Mouse (Mus musculus) frontal cortex, postnatal 14 days (tissue): Measurements from ENCODE around the gene Vgf.
A peak's percentile ranks its signal among the peaks of the same experiment; 100 is the strongest.

Source experiments
- DNase-seq, 2 experiments: peaks; one replicate each; pipeline ENCODE4 v3.0.0; 2022; ENCODE audit warnings: low spot score in 2 of 2

Vgf gene

DNA sequence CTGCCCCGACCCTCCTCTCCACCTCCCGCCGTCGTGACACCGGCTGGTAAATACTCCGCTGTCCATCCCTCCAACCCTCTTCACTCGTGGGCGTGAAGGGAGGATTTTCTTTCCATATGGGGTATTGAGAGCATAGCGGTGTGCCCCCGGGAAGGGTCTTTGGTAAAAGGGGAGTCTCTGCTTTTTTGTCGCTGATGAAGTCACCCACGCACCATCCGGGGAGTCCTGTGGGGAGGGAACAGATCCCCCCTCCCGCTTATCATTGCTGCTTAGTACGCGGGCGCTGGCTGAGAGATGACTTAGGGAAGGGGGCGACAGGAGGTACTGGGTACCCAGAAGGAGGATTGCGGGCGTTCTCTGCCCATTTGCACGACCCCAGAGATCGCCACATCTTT lies 4.2 kb downstream of the Vgf start:
- no peak for DNase-seq

DNA sequence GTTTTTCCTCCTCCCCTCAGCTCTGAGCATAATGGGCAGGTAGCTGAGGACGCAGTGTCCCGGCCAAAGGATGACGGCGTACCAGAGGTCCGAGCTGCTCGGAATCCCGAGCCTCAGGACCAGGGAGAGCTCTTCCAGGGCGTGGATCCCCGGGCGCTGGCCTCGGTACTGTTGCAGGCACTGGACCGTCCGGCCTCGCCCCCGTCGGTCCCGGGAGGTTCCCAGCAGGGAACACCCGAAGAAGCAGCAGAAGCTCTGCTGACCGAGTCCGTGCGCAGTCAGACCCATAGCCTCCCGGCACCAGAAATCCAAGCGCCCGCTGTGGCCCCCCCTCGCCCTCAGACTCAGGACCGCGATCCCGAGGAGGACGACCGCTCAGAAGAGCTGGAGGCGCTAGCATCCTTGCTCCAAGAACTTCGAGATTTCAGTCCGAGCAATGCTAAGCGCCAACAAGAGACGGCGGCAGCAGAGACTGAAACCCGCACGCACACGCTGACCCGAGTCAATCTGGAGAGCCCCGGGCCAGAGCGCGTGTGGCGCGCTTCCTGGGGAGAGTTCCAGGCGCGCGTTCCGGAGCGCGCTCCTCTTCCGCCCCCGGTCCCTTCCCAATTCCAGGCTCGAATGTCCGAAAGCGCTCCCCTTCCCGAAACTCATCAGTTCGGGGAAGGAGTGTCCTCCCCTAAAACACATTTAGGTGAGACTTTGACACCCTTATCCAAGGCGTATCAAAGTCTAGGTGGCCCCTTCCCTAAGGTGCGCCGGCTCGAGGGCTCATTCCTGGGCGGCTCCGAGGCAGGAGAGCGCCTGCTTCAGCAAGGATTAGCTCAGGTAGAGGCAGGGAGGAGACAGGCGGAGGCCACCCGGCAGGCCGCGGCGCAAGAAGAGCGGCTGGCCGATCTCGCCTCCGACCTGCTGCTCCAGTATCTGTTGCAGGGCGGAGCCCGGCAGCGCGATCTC lies 5.2 kb downstream of the Vgf start:
- peak in 1 of 2 experiments; percentile 25 for DNase-seq

DNA sequence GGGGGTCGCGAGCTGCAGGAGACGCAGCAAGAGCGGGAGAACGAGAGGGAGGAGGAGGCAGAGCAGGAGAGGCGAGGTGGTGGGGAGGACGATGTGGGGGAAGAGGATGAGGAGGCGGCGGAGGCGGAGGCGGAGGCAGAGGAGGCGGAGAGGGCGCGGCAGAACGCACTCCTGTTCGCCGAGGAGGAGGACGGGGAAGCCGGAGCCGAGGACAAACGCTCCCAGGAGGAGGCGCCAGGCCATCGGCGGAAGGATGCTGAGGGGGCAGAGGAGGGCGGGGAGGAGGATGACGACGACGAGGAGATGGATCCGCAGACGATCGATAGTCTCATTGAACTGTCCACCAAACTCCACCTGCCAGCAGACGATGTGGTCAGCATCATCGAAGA lies 5.8 kb downstream of the Vgf start:
- DNase-seq, result peak; percentile 43 to 47

DNA sequence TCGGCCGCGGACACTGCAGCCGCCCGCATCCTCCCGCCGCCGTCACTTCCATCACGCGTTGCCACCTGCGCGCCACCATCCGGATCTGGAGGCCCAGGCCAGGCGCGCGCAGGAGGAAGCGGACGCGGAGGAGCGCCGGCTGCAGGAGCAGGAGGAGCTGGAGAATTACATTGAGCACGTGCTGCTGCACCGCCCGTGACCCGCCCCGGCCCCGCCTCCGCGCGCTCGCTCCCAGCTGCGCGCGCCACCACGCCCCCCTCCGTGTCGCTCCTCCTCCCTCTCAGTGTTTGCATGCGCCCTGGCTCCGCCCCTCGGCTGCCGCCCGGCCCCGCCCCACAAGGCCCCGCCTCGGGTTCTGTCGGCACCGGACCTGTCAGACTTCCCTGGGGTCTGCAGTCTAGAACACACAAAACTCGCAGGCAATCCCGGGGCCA lies 6.5 kb downstream of the Vgf start:
- peak; percentile 71 to 80 for DNase-seq

DNA sequence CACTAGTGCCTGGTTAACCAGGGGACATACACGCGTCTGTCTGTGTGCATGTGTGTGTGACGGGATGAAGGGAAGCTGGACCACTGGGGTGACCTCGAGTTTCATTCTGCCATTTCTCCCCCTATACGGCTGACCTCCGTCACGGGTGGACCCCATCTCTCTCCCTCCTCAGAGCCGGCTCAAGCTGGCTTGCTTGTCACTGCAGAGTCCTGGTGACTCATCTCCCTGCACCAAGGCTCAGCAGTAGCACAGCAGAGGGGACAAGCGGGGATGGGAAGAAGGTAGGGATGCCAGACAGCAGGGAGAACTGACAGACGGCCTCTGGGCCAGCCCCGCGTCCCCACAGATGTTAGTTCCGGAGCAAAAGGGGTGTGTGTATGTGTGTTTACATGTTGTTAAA lies 10.0 kb downstream of the Vgf start:
- DNase-seq, result no peak

DNA sequence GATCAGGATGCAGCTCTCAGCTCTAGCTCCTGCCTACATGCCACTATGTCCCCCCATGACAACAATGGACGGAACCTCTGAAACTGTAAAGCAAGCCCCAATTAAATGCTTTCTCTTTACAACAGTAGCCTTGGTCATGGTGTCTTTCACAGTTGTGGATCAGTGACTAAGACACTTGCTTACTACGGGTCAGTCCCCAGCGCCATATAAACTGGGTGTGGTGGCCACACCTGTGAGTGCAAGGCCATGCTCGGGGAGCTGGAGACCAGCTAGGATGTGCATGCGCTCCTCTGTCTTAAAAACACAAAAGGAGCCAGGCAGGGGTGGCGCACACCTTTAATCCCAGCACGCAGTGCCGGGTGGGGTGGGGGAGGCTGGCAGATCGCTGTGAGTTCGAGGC lies 13.3 kb downstream of the Vgf start:
- DNase-seq, result no peak

DNA sequence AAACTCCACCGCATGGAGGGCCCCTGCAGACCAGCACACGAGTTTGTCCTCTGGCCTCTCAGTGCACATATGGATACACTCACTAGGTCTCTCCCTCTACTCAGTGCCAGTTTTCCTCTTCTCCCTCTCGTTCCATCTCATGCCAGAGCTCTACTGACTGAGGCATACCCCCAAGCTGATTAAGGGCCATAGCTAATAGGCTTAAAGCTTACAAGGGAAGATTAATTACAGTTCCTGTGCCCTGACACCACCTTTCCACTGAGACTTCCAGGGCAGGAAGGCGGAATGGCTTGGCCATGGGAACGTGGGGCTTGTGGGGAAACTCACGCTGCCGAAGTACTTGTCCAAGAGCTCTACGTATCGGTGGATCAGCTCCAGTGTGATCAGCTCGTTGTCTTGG lies 15.2 kb downstream of the Vgf start:
- DNase-seq, result no peak

DNA sequence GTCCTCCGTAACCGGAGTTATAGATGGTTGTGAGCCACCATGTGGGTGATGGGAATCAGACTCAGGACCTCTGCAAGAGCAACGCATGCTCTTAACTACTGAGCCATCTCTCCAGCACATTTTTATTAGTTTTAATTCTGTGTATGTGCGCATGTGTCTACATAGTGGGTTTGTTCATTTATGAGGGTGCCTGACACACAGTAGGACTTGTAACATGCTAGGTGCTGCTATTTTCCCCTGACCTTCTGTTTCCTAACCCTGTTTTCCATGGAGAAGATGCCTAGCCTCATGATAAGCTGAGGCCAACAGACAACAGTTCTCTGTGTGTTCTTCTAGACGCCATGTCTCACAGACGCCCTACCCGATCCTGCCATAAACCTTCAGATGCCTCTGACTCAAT lies 17.8 kb downstream of the Vgf start:
- DNase-seq, result no peak

DNA sequence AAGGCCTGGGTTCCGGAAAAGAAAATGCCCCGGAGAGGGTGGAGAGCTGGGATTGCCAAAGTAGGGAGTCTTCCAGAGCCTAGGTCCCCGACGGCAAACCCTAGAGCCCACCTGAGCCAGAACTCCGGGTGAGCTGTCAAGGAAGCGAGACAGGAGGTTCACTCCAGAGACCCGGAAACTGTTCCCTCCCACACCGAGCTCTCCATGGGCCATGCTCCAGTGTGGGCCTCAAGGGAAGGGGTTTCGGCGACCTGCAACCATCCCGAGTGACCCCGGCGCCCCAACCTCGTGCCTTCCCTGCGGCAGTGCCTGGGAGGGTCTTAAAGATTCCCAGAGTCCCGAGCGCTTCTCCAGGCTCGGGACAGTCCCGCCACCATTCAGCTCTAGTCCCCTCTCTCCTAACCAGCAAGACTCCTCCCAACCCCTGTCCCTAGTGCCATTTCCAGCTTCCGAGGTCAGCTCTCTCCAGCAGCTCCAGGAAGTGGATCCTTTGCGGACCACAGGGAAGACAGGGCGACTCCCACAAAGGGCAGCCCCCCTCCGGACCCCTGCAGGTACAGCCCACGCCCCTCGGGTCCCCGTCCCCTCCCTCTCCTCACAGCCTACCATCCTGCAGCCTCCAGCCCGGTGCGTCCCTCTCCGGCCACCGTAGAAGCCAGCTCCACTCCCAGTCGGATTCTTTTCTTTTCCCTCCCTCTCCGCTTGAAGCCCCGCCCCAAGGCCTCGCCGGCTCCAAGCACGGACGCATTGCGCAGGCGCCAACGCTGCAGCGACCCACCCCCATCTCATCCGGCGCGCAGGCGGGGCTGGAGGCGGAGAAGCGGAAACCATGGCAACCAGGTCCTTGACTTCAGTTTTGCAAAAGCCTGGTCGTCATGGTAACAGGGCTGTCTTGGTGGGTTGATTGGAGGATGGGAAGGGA lies 19.5 kb downstream of the Vgf start, which contains the start of gene Ap1s1:
Gene Ap1s1, minus strand, starts transcription at position 734 of the 922 bp plus-strand sequence.
- peak; percentile 97 to 98 for DNase-seq

DNA sequence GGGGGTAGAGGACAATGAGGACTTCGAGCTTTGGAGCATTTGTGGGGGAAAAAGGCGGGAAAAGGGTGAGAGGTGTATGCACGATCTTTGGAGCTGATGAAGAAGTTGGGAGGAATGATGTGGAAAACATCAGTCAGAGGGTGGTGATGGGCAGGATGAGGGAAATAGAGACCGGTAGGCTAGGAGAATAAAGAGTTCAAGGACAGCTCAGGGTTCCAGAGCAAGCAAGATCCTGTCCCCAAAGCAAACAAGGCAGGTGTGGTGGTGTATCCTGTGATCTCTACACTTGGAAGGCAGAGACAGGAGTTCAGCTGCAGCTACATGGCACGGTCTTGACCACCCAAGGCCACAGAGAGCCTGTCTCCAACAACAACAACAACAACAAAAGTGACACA lies 20.1 kb downstream of the Vgf start:
- no peak for DNase-seq

DNA sequence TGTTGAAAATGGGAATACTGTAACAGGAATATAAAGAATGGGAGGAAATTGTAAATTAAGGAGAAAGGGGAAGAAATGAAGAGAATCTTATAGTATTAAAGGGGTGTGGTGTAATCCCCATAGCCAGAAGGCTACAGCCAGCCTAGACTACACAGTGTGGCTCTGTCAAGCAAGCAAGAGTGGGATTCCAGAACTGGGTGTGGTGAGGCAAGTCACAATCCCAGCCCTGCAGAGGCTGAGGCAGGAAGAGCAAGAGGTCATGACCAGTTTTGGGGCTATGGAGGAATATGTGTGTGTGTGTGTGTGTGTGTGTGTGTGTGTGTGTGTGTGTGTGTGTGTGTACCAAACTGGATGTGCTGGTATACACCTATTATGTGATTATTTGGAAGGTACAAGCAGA lies 20.8 kb downstream of the Vgf start:
- DNase-seq, result no peak

DNA sequence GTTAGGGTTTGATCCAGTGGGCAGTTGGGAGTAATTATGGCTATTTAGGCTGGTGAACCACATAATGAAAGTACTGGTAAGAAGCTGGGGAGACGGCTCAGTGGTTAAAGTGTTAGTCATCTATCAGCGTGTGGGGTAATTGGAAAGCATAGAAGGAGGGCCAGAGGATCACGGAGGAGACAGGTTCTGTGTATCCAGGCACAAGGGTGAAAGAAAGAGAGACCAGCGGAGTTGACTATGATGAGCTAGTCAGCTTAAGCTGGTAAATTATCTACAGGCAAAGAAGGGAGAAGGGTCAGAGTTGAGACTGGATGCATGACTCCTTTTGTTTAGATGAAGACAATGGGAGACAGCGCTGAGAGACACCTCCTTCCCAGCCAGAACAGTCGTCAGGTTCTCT lies 24.9 kb downstream of the Vgf start:
- DNase-seq, result no peak

DNA sequence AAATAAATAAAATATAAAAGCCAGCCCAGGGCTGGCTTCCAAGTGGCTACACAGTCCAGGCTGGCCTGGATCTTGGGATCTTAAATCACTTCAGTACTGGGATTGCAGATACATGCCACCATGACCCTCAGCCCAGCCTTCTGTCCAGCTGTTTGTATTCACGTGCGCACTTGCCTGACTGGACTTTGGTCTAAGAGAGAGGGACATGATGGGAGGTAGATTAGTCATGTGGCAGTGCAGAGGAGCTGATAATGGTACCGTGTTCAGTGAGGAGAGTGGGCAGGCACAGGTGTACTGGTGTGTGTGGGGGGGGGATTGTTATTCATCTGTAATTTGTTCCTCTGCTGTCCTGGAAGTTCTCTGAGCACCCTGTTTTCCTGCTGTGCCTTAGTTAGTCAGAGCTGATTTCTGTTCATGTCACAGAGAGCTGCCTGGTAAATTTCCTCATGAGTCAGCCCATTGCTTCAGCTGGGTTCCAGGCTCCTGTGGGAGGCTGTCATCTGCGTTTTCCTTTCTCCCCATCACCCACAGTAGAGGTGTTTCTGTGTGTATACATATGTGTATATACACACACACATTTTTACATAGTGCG lies 25.8 kb downstream of the Vgf start:
- DNase-seq, result no peak

DNA sequence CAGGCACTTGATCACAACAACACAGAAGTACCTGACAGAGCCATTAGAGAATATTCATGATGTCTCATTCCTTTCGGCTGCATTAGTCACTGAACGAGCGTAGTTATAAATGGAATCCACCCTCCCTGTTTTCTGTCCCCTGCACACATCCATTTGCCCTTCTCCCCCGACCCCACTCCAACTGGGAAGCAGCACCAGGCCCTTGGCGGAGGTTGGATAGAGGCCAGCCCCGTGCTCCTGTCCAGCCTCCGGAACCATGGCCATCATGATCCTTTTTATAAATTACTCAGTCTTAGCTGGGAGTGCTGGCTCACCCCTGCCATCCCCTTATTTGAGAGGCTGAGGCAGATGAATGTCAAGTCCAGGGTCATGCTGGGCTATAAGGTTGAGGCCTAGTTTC lies 28.1 kb downstream of the Vgf start:
- DNase-seq, result no peak

DNA sequence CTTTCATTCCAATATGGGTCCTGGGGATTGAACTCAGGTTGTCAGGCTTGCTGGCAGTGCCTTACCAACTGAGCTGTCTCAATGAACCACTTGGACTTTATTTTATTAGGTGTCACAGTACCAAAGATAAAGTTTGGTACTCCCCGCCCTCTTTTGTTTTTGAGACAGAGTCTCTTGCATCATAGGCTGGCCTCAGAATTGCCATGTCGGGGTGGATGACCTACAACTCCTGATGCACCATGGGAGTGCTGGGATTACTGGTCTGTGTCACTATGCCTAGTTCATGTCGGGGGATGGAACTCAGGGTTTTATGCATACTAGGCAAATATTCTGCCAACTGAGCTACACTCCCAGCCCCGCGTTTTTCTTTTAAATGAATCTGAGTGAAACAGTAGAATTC lies 28.7 kb downstream of the Vgf start:
- no peak for DNase-seq

DNA sequence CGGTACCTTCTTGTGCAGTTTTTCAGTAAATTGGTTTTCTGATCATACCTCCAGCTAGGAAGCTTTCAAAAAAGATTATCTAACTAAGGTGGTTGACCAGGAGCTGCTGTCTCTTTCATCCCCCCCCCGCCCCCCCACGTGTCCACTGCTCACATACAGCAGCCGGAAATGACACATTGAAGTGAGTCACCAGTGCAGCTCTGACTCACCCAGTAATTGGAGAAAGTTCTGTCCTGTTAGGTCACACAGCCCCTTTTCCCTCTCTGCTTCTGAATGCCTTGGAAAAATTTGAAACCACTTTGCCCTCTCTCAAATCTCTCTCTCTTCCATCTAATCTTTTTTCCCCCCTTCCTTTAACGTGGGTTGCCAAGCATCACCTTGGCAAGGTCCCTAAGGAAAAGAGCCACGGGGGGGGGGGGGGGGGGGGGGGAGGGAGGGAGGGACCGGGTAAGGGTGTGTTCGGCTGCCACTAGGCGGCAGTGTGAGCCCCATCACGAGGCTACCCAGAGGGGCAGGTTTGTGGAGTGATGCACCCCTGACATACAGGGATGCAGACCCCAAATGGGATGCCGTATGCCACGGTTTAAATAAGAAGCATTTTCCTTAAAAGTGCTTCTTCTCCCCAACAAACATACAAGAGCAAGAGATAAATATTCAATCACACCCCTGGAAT lies 35.8 kb downstream of the Vgf start:
- DNase-seq, result no peak

DNA sequence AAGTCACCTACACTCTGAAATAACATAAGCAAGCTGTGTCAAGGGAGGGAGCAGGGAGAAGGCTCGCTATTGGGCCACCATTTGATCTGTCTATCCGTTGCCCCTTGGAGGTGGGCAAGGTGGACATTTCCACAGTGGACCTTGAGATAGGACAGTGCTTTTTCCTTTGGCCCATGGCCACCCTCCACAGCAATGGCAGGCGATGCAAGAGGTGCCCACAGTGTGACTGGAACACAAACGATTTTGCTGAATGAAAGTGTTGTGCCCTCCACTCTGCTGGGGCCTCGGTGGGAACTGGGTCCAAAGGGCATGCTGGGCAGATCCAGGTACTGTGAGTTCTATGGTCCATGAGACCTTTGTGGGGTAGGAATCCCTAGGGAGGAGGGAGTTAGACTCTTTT lies 36.4 kb downstream of the Vgf start:
- no peak for DNase-seq

DNA sequence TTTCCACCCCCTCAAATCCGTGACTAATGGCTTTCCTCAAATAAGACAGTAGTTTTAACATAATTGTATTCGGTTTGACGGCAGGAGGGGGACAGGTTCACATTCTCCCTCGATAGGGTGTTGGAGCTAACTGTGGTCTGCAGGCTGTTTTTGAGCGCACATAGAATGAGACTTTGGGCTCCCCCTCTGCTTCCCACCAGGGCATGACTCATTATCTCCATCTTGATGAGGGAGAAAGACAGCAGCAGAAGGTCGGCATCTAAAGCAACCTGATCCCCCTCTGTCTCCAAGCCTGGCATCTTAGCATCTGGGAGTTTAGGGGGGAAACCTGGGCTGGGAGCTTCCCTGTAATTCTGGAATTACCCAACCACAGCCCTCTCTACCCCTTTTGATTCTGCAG lies 39.3 kb downstream of the Vgf start:
- DNase-seq, result no peak

DNA sequence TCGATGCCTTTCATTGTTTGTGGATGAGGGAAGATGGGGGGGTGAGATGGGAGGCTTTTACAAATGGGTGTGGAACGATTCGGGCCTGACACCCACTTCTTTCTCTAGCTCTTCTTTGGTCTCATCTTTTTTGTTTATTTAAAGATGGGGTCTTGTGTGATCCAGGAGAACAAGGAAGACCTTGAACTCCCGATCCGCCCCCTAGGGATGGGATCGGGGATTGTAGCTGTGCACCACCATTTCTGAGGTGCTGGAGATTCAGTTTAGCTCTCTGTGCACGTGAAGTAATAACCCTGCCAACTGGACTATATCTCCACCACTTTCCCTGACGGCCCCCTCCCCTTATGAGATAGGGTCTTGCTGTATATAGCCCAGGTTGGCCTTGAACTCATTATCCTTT lies 39.7 kb downstream of the Vgf start:
- no peak for DNase-seq

DNA sequence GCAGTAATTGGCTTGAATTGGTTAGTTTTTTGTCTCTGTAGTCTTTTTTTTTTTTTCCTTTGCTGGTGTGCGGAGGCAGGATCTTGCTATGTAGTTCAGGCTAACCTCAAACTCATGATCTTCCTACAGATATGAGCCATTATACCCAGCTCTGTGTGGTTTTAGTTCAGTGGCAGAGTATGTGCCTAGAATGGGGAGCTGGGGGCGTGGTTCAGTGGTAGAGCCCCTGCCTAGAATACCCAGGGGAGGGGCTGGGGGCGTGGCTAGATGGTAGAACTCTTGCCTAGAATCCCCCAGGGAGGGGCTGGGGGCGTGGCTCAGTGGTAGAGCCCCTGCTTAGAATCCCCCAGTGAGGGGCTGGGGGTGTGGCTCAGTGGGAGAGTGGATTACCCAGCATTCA lies 42.5 kb downstream of the Vgf start:
- DNase-seq, result no peak

DNA sequence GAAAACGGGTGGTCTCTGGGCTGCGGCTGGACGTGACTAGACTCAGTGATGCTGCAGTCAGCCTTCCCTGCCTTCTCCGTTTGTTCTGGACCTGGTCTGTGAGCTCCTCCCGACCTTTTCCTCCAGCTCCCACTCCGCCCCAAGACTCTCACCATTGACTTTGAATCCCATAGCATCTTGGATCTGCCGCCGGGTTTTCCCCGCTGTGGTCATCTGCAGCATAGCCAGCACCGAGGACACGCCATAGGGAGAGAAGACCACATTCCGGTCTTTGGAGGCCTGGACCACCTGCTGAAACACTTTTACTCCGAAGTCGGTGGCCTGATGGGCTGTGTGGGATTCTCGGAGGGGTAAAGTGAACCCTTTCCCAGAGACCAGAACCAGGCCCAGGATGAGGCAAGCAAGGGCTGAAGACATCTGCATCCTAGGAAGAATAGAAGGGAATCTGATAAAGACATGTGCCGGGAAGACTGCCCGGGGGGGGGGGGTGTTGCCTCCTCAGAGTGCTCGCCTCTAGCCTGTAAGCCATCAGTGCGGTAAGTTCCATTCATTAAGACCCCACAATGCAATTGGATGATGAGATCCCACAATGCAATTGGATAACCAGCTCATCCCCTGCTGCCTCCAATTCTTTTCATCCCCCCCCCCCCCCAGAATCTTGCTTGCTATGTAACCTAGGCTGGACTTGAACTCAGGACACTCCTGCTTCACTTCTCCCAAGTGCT lies 44.9 kb downstream of the Vgf start:
- DNase-seq, result no peak
